Mouse (Mus musculus) embryonic fibroblast, embryonic 13.5 days (primary cell): ENCODE results near the gene Teddm2. TPM values are rescaled to one million over a fixed set of nuclear protein-coding genes. Genes with fewer than 3 reads are reported as not detected.

ENCODE experiments used
- H3K27ac ChIP-seq: 2 replicates; pipeline ENCODE4 v1.5.1; 2012; ENCODE audit warnings: low read length, control low read depth, inconsistent platforms; ENCODE audit not compliant: insufficient read depth
- H3K4me1 ChIP-seq: 2 replicates; pipeline ENCODE4 v1.6.1; 2011; ENCODE audit warnings: low read length; ENCODE audit not compliant: control insufficient read depth, insufficient read depth
- H3K4me3 ChIP-seq: 2 replicates; pipeline ENCODE4 v1.5.1; 2011; ENCODE audit warnings: mild to moderate bottlenecking, control low read depth, low read length; ENCODE audit not compliant: insufficient read depth
- CTCF ChIP-seq: IDR thresholded peaks from 2 replicates; pipeline ENCODE4 v1.5.1; 2011; ENCODE audit warnings: mild to moderate bottlenecking, control low read depth, low read length, moderate library complexity, borderline replicate concordance; ENCODE audit not compliant: insufficient read depth
- POLR2A ChIP-seq: IDR thresholded peaks from 2 replicates; pipeline ENCODE4 v1.6.1; 2011; ENCODE audit warnings: low read depth, mild to moderate bottlenecking, control low read depth, low read length, moderate library complexity
- polyA plus RNA-seq: library from polyadenylated mRNA; stranded (reverse); fragments of >200 nt; gene quantifications from 2 replicates; pipeline ENCODE4 v1.2.4, GENCODE M21; 2011; ENCODE audit warnings: low read depth; ENCODE audit not compliant: missing spikeins, insufficient read length

Teddm2 gene
- polyA plus RNA-seq, 1 experiment = not detected

DNA sequence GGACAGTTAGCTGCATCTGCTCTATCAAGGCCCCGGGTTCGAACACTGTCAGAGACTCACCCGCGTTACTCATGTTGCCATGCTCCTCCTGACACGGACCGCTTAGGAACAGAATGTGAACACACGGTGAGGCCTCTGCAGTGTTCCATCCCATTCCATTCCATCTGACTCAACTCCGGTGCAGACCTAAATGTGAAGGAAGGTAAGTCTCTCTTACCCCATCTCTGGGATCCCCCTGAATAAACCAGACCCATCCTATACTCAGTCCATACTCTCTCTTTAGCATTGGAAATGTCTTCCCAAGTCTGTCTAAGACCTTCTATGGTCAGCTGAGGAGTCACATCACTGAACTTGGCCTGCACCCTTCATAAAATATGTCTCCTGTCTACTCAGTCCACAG is 56.0 kb downstream of the Teddm2 start, which contains the start of gene Rgsl1:
Gene Rgsl1, minus strand, starts transcription at position 101 of the 400 bp plus-strand sequence.
- peaks cover 7% of the 10 kb centered on the region for H3K4me1 ChIP-seq
- no peak within 1 kb of the TSS for H3K4me3 ChIP-seq
- TF ChIP-seq POLR2A (no peak), CTCF (no peak)
- H3K27ac ChIP-seq = no peak within 1 kb of the TSS

- H3K4me3 ChIP-seq = no peak overlapping the region
- peaks cover 7% of the 10 kb centered on the region for H3K4me1 ChIP-seq
- TF ChIP-seq CTCF (no peak), POLR2A (no peak)
- H3K27ac ChIP-seq = no peak overlapping the region
Measured at GRCm38 (mm10) chr1:153842121-153842740, 57.8 kb downstream of the Teddm2 start.

- no peak for TF ChIP-seq CTCF
- no peak for TF ChIP-seq POLR2A
- Histone ChIP-seq H3K4me1 (peaks cover 3% of the 10 kb centered on the region), H3K4me3 (no peak overlapping the region), H3K27ac (no peak overlapping the region)
Measured at GRCm38 (mm10) chr1:153836036-153836435, 64.0 kb downstream of the Teddm2 start.

DNA sequence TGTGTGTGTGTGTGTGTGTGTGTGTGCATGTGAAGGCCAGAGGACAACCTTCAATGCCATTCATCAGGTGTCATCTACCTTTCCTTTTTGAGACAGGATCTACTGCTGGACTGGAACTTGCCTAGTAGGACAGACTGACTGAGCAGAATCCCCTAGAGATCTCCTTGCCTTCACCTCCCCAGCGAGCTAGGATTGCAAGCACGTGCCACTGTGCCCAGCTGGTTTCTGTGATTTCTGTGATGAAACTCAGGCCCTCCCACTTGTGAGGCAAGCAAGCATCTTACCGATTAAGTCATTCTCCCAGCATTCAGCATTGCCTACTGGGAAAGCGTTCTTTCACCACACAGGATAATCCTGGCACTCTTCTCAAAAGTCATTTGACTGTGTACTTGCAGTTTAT is 69.3 kb downstream of the Teddm2 start:
- no peak overlapping the region for H3K27ac ChIP-seq
- TF ChIP-seq CTCF (no peak), POLR2A (no peak)
- H3K4me1 ChIP-seq = peaks cover 1% of the 10 kb centered on the region
- no peak overlapping the region for H3K4me3 ChIP-seq

GRCm38 (mm10) chr1:153820216-153820615 is 79.8 kb downstream of the Teddm2 start:
- TF ChIP-seq POLR2A = no peak
- TF ChIP-seq CTCF = no peak
- Histone ChIP-seq H3K27ac (no peak overlapping the region), H3K4me1 (no peaks in the 10 kb centered on the region), H3K4me3 (no peak overlapping the region)

GRCm38 (mm10) chr1:153814278-153814677 is 85.8 kb downstream of the Teddm2 start:
- Histone ChIP-seq H3K4me1 (no peaks in the 10 kb centered on the region), H3K4me3 (no peak overlapping the region), H3K27ac (no peak overlapping the region)
- TF ChIP-seq POLR2A (no peak), CTCF (no peak)

GRCm38 (mm10) chr1:153807390-153807993 is 92.5 kb downstream of the Teddm2 start:
- Histone ChIP-seq H3K27ac (no peak overlapping the region), H3K4me1 (no peaks in the 10 kb centered on the region), H3K4me3 (no peak overlapping the region)
- no peak for TF ChIP-seq CTCF
- no peak for TF ChIP-seq POLR2A

DNA sequence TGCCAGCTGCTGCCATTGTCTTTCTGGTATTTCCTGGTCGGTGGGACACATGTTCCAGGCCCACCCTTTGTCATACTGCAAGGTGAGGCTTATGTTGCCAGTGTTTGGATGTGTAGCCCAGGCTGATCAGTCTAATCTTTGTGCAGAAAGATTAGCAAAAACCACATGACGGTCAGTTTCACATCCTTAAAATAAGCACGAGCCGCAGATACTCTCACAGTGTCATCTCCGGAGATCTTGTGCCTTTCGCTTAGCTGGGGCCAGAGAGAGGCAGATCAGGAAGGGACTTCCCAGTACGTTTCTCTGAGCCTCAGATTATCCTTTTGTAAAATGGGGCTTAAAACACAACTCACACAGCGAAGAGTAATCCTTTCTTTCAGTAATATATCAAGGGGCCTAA is 96.5 kb downstream of the Teddm2 start:
- Histone ChIP-seq H3K27ac (no peak overlapping the region), H3K4me1 (no peaks in the 10 kb centered on the region), H3K4me3 (no peak overlapping the region)
- no peak for TF ChIP-seq POLR2A
- TF ChIP-seq CTCF = no peak

- no peaks in the 10 kb centered on the region for H3K4me1 ChIP-seq
- H3K27ac ChIP-seq = no peak overlapping the region
- TF ChIP-seq CTCF (no peak), POLR2A (no peak)
- no peak overlapping the region for H3K4me3 ChIP-seq
Measured at GRCm38 (mm10) chr1:153802691-153803090, 97.3 kb downstream of the Teddm2 start.

Other genes starting within 250 kb of the Teddm2 start
- 0.39 and 0.48 TPM in 2 replicates for gene Rgs8, start 247.2 kb downstream of the Teddm2 start, polyA plus RNA-seq
- gene Rgs16, start 159.9 kb downstream of the Teddm2 start, polyA plus RNA-seq = 21.7 and 52.7 TPM in 2 replicates
- gene Rnasel, start 150.8 kb downstream of the Teddm2 start, polyA plus RNA-seq = 4.1 and 5.6 TPM in 2 replicates
- gene Rgsl1, start 56.1 kb downstream of the Teddm2 start, polyA plus RNA-seq = not detected in 2 replicates
- gene Teddm1b, start 25.9 kb downstream of the Teddm2 start, polyA plus RNA-seq = not detected in 2 replicates
- not detected in 2 replicates for gene Teddm1a, start 8.5 kb downstream of the Teddm2 start, polyA plus RNA-seq
- gene Glul, start 284 bp downstream of the Teddm2 start, polyA plus RNA-seq = 19.1 and 20.6 TPM in 2 replicates